Mouse (Mus musculus) cortical plate, adult 2 months (tissue): ENCODE measurements around the gene Pygb.

Source experiments
- CTCF ChIP-seq: fragments of 200-500 bp; IDR thresholded peaks from 2 replicates; pipeline ENCODE4 v1.5.1; 2011; ENCODE audit warnings: mild to moderate bottlenecking, control low read depth, low read length; ENCODE audit not compliant: insufficient read depth; ENCODE audit errors: extremely low read depth
- POLR2A ChIP-seq: fragments of 200-500 bp; IDR thresholded peaks from 2 replicates; pipeline ENCODE4 v1.6.1; 2011; ENCODE audit warnings: mild to moderate bottlenecking, low read length, control low read depth; ENCODE audit not compliant: insufficient read depth; ENCODE audit errors: extremely low read depth

DNA sequence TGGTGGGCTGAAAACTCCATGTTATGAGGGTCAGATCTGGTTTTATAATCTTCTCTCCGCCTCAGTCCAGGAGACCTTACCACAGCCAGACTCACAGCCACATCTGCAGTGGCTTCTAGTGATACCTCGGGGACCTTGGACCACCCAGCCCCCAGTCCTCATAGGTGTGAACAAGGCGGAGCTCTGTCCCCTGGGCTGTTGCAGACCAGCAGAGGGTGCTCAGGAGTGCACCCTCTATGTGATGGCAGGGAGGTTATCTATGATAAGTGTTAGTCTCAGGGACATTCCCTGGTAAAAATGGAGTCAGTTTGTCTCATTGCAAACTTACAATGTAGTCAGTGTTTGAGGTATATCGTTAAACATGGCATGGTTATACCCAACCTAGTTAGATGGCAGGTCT lies 42.1 kb downstream of the Pygb start:
- TF ChIP-seq CTCF (0 out of 2 replicates have a peak, but pooled peaks have one; percentile 6), POLR2A (no peak)
